Mouse (Mus musculus) large intestine, adult 2 months (tissue): ENCODE results near the gene Glmn. TPM values are rescaled to one million over a fixed set of nuclear protein-coding genes. Genes with fewer than 3 reads are reported as not detected.
A peak's percentile ranks its signal among the peaks of the same experiment; 100 is the strongest.

ENCODE experiments used
- DNase-seq: peaks from one replicate; pipeline ENCODE4 v3.0.0-alpha.2; 2012; ENCODE audit warnings: low read depth, low spot score
- WGBS: fragments of 180-500 bp; shearing (Covaris S2); methylation state at CpG from one replicate; pipeline ENCODE4 v1.1.7; 2018; 5-methylcytosine and 5-hydroxymethylcytosine counted together
- polyA plus RNA-seq: library from polyadenylated mRNA; depleted of rRNA; stranded (reverse); fragments of >200 nt; gene quantifications from 2 replicates; pipeline ENCODE4 v1.2.3, GENCODE M21; 2012; rRNA removed

Gene Glmn
- polyA plus RNA-seq, 1 experiment = 0.41 TPM

- WGBS = 62% methylated on average over 7 of the region's 7 CpGs
- no peak for DNase-seq
These were observed 75.8 kb downstream of the Glmn start for GRCm38 (mm10) chr5:107521897-107522296.

GRCm38 (mm10) chr5:107521386-107521785, 76.3 kb downstream of the Glmn start:
- DNase-seq = peak; percentile 46
- WGBS = 52% methylated on average over 6 of the region's 6 CpGs

GRCm38 (mm10) chr5:107518602-107519001, 79.1 kb downstream of the Glmn start:
- 64% methylated on average over 4 of the region's 4 CpGs for WGBS
- no peak for DNase-seq

GRCm38 (mm10) chr5:107516087-107516486, 81.6 kb downstream of the Glmn start:
- WGBS = 96% methylated on average over 1 of the region's 1 CpGs
- no peak for DNase-seq

GRCm38 (mm10) chr5:107515453-107515852, 82.2 kb downstream of the Glmn start:
- DNase-seq = no peak
- WGBS = 96% methylated on average over 3 of the region's 3 CpGs

- DNase-seq = peak; percentile 72
- 17% methylated on average over 7 of the region's 7 CpGs for WGBS
These were observed 84.1 kb downstream of the Glmn start for GRCm38 (mm10) chr5:107513583-107513982.

GRCm38 (mm10) chr5:107511326-107511725, 86.4 kb downstream of the Glmn start:
- DNase-seq = no peak
- 52% methylated on average over 2 of the region's 2 CpGs for WGBS

GRCm38 (mm10) chr5:107510503-107510902, 87.2 kb downstream of the Glmn start:
- 91% methylated on average over 10 of the region's 10 CpGs for WGBS
- DNase-seq = no peak

- WGBS = 84% methylated on average over 4 of the region's 4 CpGs
- no peak for DNase-seq
These were observed 90.4 kb downstream of the Glmn start, which contains the start of gene Gm42669 for GRCm38 (mm10) chr5:107507321-107507720. TSS of gene Gm42669 (plus strand) at chr5:107507621.

- WGBS = 95% methylated on average over 1 of the region's 1 CpGs
- no peak for DNase-seq
These were observed 96.9 kb downstream of the Glmn start for GRCm38 (mm10) chr5:107500741-107501140.

GRCm38 (mm10) chr5:107499891-107500535, 97.7 kb downstream of the Glmn start:
- DNase-seq = no peak
- 63% methylated on average over 5 of the region's 5 CpGs for WGBS

Other genes with a start within 250 kb of the Glmn start
- gene Ephx4, start 195.2 kb downstream of the Glmn start, polyA plus RNA-seq = 0.19 and 0.71 TPM in 2 replicates
- not detected in 2 replicates for gene Lpcat2b, start 166.3 kb downstream of the Glmn start, polyA plus RNA-seq
- gene Btbd8, start 159.9 kb downstream of the Glmn start, polyA plus RNA-seq = 0.73 and 1.0 TPM in 2 replicates
- gene Gm42669, start 90.3 kb downstream of the Glmn start, polyA plus RNA-seq = not detected in 2 replicates
- gene 1700028K03Rik, start 63.2 kb downstream of the Glmn start, polyA plus RNA-seq = not detected in 2 replicates
- gene Rpap2, start 515 bp downstream of the Glmn start, polyA plus RNA-seq = 1.6 and 1.9 TPM in 2 replicates
- gene Gfi1, start 128.1 kb upstream of the Glmn start, polyA plus RNA-seq = 6.1 and 7.2 TPM in 2 replicates
- gene Ube2d2b, start 232.2 kb upstream of the Glmn start, polyA plus RNA-seq = not detected in 2 replicates